Mouse (Mus musculus): Measurements from ENCODE around the gene Cd81. TPM values are rescaled to one million over a fixed set of nuclear protein-coding genes. Genes with fewer than 3 reads are reported as not detected.

Cd81 gene
- total RNA-seq, 1 experiment from 2014 or later: 257 TPM

DNA sequence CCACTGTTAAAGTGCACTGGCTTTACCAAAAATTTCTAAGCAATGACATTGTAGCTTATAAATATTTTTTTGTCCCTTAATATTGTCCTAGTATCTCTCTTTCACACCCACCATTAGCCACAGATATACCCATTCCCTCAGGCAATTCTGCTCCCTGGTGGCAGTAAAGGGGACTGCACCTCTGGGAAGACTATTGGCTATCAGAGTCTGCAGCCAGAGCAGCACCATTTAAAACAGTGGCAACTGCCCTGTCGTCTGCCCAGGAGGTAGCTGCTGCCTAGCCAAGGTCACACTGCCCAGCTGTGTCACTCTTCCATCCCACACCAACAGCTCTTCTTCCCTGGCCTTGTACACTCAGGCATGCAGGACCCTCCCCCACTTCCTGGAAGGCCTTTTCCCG, 33.8 kb downstream of the Cd81 start:
- peak; percentile 70 to 73; a peak in 3 of 4 replicates for ATAC-seq (replicated peaks in 1 of 2; ENCODE audit: insufficient read depth in 1 of 2, low FRiP score in 2 of 2, low TSS enrichment in 1 of 2, low read depth in 1 of 2, poor library complexity in 2 of 2, severe bottlenecking in 2 of 2)

DNA sequence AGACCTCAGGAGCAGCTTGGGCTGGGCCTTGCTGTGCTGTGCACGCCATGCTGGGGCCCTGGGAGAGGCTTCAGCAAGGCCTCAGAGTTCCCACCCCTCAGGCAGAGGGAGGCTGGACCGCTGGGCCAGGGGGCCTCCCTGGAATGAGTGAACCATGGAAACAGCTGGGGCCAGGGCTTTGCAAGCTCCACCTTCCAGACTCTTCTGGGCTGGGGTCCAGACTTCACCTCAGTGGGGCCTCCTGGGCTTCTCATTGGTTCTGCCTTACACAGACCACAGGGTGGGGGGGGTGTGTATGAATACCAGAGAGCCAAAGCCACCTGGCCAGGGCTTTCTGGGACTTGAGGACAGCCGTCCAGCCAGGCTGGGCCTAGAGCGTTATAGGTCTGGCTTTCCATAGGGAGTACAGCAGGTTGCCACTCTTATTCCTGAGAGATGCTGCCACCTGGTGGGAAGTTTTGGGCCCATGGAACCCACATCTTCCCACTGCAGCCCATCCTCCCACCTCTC, 34.6 kb downstream of the Cd81 start:
- peak in 1 of 2 experiments; percentile 15; a peak in 2 of 4 replicates for ATAC-seq (replicated peaks in 1 of 2; ENCODE audit: insufficient read depth in 1 of 2, low FRiP score in 2 of 2, low TSS enrichment in 1 of 2, low read depth in 1 of 2, poor library complexity in 2 of 2, severe bottlenecking in 2 of 2)

- no peak for ATAC-seq (replicated peaks in 1 of 2; ENCODE audit: insufficient read depth in 1 of 2, low FRiP score in 2 of 2, low TSS enrichment in 1 of 2, low read depth in 1 of 2, poor library complexity in 2 of 2, severe bottlenecking in 2 of 2)
Measured at GRCm38 (mm10) chr7:143093847-143094246, 41.3 kb downstream of the Cd81 start.

GRCm38 (mm10) chr7:143094592-143095553, 42.3 kb downstream of the Cd81 start, which contains the start of gene Trpm5:
Gene Trpm5, minus strand, starts transcription at chr7:143094642.
- ATAC-seq (replicated peaks in 1 of 2; ENCODE audit: insufficient read depth in 1 of 2, low FRiP score in 2 of 2, low TSS enrichment in 1 of 2, low read depth in 1 of 2, poor library complexity in 2 of 2, severe bottlenecking in 2 of 2): peak; percentile 52 to 55; a peak in 2 of 4 replicates

DNA sequence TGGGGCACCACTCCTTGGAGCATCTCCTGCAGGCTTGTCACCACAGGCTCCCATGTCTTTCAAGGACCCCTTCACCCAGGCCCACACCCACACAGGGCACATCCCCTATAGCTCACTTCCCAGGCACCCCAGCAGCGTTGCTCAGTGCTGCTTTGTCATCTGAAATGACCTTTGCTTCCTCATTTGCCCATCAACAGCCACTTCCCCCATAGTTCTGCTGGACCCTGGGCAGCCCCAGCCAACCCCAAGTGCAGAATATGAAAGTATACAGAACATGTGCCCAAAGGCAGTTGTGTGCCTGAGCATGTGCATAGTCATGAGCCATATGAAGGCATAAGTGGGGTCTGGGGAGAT, 43.0 kb downstream of the Cd81 start:
- ATAC-seq (replicated peaks in 1 of 2; ENCODE audit: insufficient read depth in 1 of 2, low FRiP score in 2 of 2, low TSS enrichment in 1 of 2, low read depth in 1 of 2, poor library complexity in 2 of 2, severe bottlenecking in 2 of 2): peak in 1 of 2 experiments; percentile 24; a peak in 1 of 4 replicates

- peak; percentile 9 to 43; a peak in 1 of 4 replicates for ATAC-seq (replicated peaks in 1 of 2; ENCODE audit: insufficient read depth in 1 of 2, low FRiP score in 2 of 2, low TSS enrichment in 1 of 2, low read depth in 1 of 2, poor library complexity in 2 of 2, severe bottlenecking in 2 of 2)
Measured at GRCm38 (mm10) chr7:143100759-143101158, 48.2 kb downstream of the Cd81 start.

DNA sequence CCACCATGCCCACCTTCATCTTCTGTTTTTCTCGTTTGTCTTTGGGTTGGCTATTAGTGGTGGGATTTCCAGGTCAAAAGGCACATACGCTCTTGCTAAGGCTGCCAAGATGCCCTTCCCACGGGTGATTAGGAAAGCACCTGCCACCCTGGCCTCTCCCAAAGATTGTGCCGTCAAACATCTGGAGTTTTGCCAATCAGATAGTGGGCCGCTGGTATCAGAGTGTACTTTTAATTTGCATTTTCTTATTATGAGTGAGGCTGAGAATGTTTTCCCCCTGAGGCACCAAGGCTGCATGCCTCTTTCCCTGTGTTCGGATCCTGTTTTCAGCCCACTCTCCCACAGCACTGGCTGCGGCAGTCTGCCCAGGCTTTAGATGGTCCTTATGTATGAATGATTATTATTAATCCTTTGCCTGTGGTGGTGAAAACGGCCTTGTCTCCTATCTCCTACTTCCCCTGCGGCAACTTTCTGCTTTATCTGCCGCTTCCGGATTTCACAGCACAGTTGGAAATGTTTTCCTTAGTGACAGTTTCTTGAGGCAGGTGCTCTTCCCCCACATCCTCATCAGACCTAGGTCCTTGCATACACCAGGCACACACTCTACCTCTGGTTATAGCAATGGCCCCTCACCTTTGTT, 52.8 kb downstream of the Cd81 start:
- no peak for ATAC-seq (replicated peaks in 1 of 2; ENCODE audit: insufficient read depth in 1 of 2, low FRiP score in 2 of 2, low TSS enrichment in 1 of 2, low read depth in 1 of 2, poor library complexity in 2 of 2, severe bottlenecking in 2 of 2)

GRCm38 (mm10) chr7:143106062-143106461, 53.5 kb downstream of the Cd81 start, which contains the start of gene Kcnq1:
Gene Kcnq1, plus strand, starts transcription at chr7:143106362.
- ATAC-seq (replicated peaks in 1 of 2; ENCODE audit: insufficient read depth in 1 of 2, low FRiP score in 2 of 2, low TSS enrichment in 1 of 2, low read depth in 1 of 2, poor library complexity in 2 of 2, severe bottlenecking in 2 of 2): no peak

DNA sequence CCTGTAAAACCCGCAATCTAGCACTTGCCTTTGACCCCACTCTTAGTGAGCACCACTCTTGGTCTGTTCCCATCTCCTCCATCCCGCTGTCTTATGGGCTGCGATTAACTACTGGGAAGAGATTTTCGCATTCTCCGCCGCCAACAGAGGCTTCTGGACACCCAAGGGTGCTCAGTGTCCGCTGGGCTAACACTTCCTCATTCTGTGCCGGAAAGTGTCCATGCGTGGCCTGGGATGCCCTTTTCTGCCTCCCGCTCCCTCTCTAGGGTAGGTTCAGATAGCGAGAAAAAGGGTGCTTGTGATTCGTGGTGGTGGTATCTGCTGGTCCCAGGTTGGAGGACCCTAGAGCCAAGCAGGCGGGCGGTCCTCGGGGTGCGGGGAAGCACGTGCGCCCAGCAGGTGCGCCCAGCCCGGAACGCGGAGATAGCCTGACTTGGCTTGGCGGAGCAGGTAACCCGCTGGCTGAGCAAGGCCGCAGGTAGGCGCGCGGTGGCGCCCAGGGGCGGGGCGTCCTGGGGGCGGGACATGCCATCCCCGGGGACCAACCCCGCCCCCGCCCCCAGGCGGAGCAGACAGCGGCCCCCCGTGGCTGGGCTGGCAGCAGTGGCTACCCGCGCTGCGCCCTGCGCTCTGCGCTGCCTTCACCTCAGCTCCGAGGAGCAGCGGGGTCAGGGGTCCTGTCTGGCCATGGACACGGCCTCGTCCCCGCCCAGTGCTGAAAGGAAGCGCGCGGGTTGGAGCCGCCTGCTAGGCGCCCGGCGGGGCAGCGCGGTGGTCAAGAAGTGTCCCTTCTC, 54.3 kb downstream of the Cd81 start:
- peak in 1 of 2 experiments; percentile 28; a peak in 1 of 4 replicates for ATAC-seq (replicated peaks in 1 of 2; ENCODE audit: insufficient read depth in 1 of 2, low FRiP score in 2 of 2, low TSS enrichment in 1 of 2, low read depth in 1 of 2, poor library complexity in 2 of 2, severe bottlenecking in 2 of 2)

GRCm38 (mm10) chr7:143108200-143108599, 55.7 kb downstream of the Cd81 start:
- ATAC-seq (replicated peaks in 1 of 2; ENCODE audit: insufficient read depth in 1 of 2, low FRiP score in 2 of 2, low TSS enrichment in 1 of 2, low read depth in 1 of 2, poor library complexity in 2 of 2, severe bottlenecking in 2 of 2): peak in 1 of 2 experiments; percentile 26; a peak in 1 of 4 replicates

DNA sequence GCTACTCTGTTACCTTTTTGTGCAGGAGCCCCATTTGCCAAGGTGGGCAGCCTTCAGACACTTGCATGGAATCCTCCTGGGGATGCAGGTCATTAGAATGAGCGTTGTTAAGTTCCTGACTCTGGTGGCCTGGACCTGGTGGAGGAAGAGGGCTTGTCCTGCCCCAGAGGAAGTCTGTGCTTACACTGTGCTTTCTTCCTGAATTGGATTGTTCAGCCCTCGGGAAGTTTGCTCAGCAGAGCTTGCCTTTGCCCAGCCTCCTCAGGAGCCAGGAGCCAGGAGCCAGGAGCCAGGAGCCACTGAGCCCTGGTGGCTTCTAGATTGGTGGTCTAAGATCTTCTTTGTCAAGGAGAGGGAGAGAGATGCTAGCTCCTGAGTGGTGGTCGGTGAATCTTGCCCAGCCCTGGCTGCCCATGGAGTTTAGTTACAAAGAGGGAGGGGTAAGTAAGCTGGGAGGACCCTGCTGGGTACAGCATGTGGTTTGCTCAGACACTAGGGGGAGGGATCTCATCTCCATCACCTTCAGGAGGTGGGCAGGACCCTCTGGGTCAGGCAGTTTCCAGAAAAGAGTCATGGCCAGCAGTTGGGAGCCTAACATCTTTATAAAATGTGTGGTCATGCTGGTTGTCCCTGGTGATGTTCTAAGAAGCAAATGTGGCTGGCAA, 56.6 kb downstream of the Cd81 start:
- no peak for ATAC-seq (replicated peaks in 1 of 2; ENCODE audit: insufficient read depth in 1 of 2, low FRiP score in 2 of 2, low TSS enrichment in 1 of 2, low read depth in 1 of 2, poor library complexity in 2 of 2, severe bottlenecking in 2 of 2)

- ATAC-seq (replicated peaks in 1 of 2; ENCODE audit: insufficient read depth in 1 of 2, low FRiP score in 2 of 2, low TSS enrichment in 1 of 2, low read depth in 1 of 2, poor library complexity in 2 of 2, severe bottlenecking in 2 of 2): no peak
Measured at GRCm38 (mm10) chr7:143109696-143110095, 57.2 kb downstream of the Cd81 start.

GRCm38 (mm10) chr7:143110803-143111202, 58.3 kb downstream of the Cd81 start:
- no peak for ATAC-seq (replicated peaks in 1 of 2; ENCODE audit: insufficient read depth in 1 of 2, low FRiP score in 2 of 2, low TSS enrichment in 1 of 2, low read depth in 1 of 2, poor library complexity in 2 of 2, severe bottlenecking in 2 of 2)

- ATAC-seq (replicated peaks in 1 of 2; ENCODE audit: insufficient read depth in 1 of 2, low FRiP score in 2 of 2, low TSS enrichment in 1 of 2, low read depth in 1 of 2, poor library complexity in 2 of 2, severe bottlenecking in 2 of 2): no peak
Measured at GRCm38 (mm10) chr7:143111719-143112118, 59.2 kb downstream of the Cd81 start.

- ATAC-seq (replicated peaks in 1 of 2; ENCODE audit: insufficient read depth in 1 of 2, low FRiP score in 2 of 2, low TSS enrichment in 1 of 2, low read depth in 1 of 2, poor library complexity in 2 of 2, severe bottlenecking in 2 of 2): no peak
Measured at GRCm38 (mm10) chr7:143112395-143112794, 59.9 kb downstream of the Cd81 start.

DNA sequence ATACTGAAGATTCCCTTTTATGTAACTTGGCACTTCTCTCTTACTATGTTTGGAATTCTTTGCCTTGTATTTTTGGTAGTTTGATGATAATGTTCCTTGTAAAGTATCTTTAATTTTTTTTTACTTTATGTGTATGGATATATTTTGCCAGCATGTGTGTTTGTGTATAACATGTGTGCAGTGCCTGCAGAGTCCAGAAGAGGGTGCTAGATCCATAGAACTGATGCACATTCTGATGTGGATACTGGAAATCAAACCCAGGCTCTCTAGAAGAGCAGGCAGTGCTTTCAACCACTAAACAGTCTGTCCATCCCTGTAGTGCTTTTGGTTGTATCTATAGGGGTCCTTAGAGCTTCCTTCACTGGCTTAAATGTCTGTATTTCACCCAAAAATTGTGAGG, 62.2 kb downstream of the Cd81 start:
- no peak for ATAC-seq (replicated peaks in 1 of 2; ENCODE audit: insufficient read depth in 1 of 2, low FRiP score in 2 of 2, low TSS enrichment in 1 of 2, low read depth in 1 of 2, poor library complexity in 2 of 2, severe bottlenecking in 2 of 2)

DNA sequence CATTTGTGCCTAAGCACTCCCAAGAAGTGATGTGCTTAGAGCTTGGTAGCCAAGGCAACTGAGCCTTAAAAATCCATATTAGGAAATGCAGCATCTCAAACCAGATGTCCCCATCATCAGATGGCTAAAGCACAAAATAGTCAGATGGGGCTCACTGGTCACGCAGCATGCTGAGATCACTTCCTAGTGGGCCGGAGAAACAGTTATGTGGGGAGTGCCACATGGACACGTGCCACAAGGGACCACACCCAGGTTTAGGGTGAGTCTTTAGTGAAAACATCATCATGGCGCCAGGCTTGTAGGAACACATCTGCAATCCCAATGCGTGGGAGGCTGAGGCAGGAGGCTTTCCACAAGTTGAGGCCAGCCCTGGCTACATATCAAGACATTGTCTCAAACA, 64.0 kb downstream of the Cd81 start:
- ATAC-seq (replicated peaks in 1 of 2; ENCODE audit: insufficient read depth in 1 of 2, low FRiP score in 2 of 2, low TSS enrichment in 1 of 2, low read depth in 1 of 2, poor library complexity in 2 of 2, severe bottlenecking in 2 of 2): no peak

All from hematopoietic stem cell, adult 5-6 weeks (primary cell).